Mouse (Mus musculus): ENCODE results near the gene Nup54. TPM values are rescaled to one million over a fixed set of nuclear protein-coding genes. Genes with fewer than 3 reads are reported as not detected.
A peak's percentile ranks its signal among the peaks of the same experiment; 100 is the strongest.

Gene Nup54
- polyA plus RNA-seq, 1 experiment from 2014 or later: 76.6 TPM

- H3K27ac ChIP-seq: no peak overlapping the region
- H3K4me3 ChIP-seq: no peak overlapping the region
- WGBS: 87% methylated on average over 7 of the region's 7 CpGs
- peaks cover 33% of the 10 kb centered on the region for H3K36me3 ChIP-seq
- no peaks in the 10 kb centered on the region for H3K9me3 ChIP-seq (replicated peaks)
- H3K27me3 ChIP-seq (ENCODE audit: low read depth, poor library complexity, severe bottlenecking): no peaks in the 10 kb centered on the region
- DNase-seq (ENCODE audit: low spot score): no peak
- H3K4me1 ChIP-seq: no peaks in the 10 kb centered on the region
Measured at GRCm38 (mm10) chr5:92442914-92443313, 7.9 kb upstream of the Nup54 start.

- Histone ChIP-seq H3K27ac (no peak overlapping the region), H3K9me3 (replicated peaks) (no peaks in the 10 kb centered on the region), H3K4me3 (no peak overlapping the region), H3K4me1 (no peaks in the 10 kb centered on the region), H3K36me3 (peaks cover 19% of the 10 kb centered on the region), H3K27me3 (ENCODE audit: low read depth, poor library complexity, severe bottlenecking) (no peaks in the 10 kb centered on the region)
- no peak for DNase-seq (ENCODE audit: low spot score)
- WGBS: 71% methylated on average over 5 of the region's 5 CpGs
Measured at GRCm38 (mm10) chr5:92441494-92441893, 6.5 kb upstream of the Nup54 start.

- 0 out of 2 replicates have a peak, but pooled peaks cover under 1% of the 10 kb centered on the region for H3K36me3 ChIP-seq
- H3K4me3 ChIP-seq: no peak overlapping the region
- DNase-seq (ENCODE audit: low spot score): no peak
- H3K27ac ChIP-seq: no peak overlapping the region
- H3K27me3 ChIP-seq (ENCODE audit: low read depth, poor library complexity, severe bottlenecking): no peaks in the 10 kb centered on the region
- 87% methylated on average over 8 of the region's 8 CpGs for WGBS
- H3K9me3 ChIP-seq (replicated peaks): no peaks in the 10 kb centered on the region
- H3K4me1 ChIP-seq: peaks cover 7% of the 10 kb centered on the region
Measured at GRCm38 (mm10) chr5:92438540-92438939, 3.5 kb upstream of the Nup54 start.

- no peak for DNase-seq (ENCODE audit: low spot score)
- under 1% methylated on average over 34 of the region's 39 CpGs for WGBS
Measured at GRCm38 (mm10) chr5:92434571-92434985, 441 bp downstream of the Nup54 start.

GRCm38 (mm10) chr5:92434070-92434469 is 949 bp downstream of the Nup54 start:
- under 1% methylated on average over 12 of the region's 12 CpGs for WGBS
- no peaks in the 10 kb centered on the region for H3K9me3 ChIP-seq (replicated peaks)
- H3K27me3 ChIP-seq (ENCODE audit: low read depth, poor library complexity, severe bottlenecking): no peaks in the 10 kb centered on the region
- peak overlapping the region; percentile 97 for H3K27ac ChIP-seq
- peak overlapping the region; percentile 99 for H3K4me3 ChIP-seq
- DNase-seq (ENCODE audit: low spot score): peak; percentile 37
- peaks cover 13% of the 10 kb centered on the region for H3K4me1 ChIP-seq
- H3K36me3 ChIP-seq: peaks cover 18% of the 10 kb centered on the region

More at GRCm38 (mm10) chr5:92434571-92434985, 441 bp downstream of the Nup54 start:
- no peaks in the 10 kb centered on the region for H3K27me3 ChIP-seq (ENCODE audit: low read depth, poor library complexity, severe bottlenecking)
- peaks cover 13% of the 10 kb centered on the region for H3K4me1 ChIP-seq
- H3K9me3 ChIP-seq (replicated peaks): no peaks in the 10 kb centered on the region
- peak overlapping the region; percentile 99 for H3K4me3 ChIP-seq
- H3K36me3 ChIP-seq: peaks cover 13% of the 10 kb centered on the region
- H3K27ac ChIP-seq: peak overlapping the region; percentile 97

GRCm38 (mm10) chr5:92431611-92432010 is 3.4 kb downstream of the Nup54 start:
- no peaks in the 10 kb centered on the region for H3K27me3 ChIP-seq (ENCODE audit: low read depth, poor library complexity, severe bottlenecking)
- H3K4me1 ChIP-seq: peaks cover 13% of the 10 kb centered on the region
- 88% methylated on average over 7 of the region's 7 CpGs for WGBS
- H3K27ac ChIP-seq: no peak overlapping the region
- no peak overlapping the region for H3K4me3 ChIP-seq
- H3K36me3 ChIP-seq: peaks cover 43% of the 10 kb centered on the region
- H3K9me3 ChIP-seq (replicated peaks): no peaks in the 10 kb centered on the region
- no peak for DNase-seq (ENCODE audit: low spot score)

GRCm38 (mm10) chr5:92430723-92431122 is 4.3 kb downstream of the Nup54 start:
- Histone ChIP-seq H3K9me3 (replicated peaks) (no peaks in the 10 kb centered on the region), H3K27ac (no peak overlapping the region), H3K36me3 (peaks cover 52% of the 10 kb centered on the region), H3K4me1 (peaks cover 13% of the 10 kb centered on the region), H3K27me3 (ENCODE audit: low read depth, poor library complexity, severe bottlenecking) (no peaks in the 10 kb centered on the region), H3K4me3 (no peak overlapping the region)
- 95% methylated on average over 5 of the region's 5 CpGs for WGBS
- no peak for DNase-seq (ENCODE audit: low spot score)

GRCm38 (mm10) chr5:92424126-92424525 is 10.9 kb downstream of the Nup54 start:
- Histone ChIP-seq H3K9me3 (replicated peaks) (no peaks in the 10 kb centered on the region), H3K27ac (no peak overlapping the region), H3K36me3 (peaks cover 99% of the 10 kb centered on the region), H3K4me3 (no peak overlapping the region), H3K4me1 (no peaks in the 10 kb centered on the region), H3K27me3 (ENCODE audit: low read depth, poor library complexity, severe bottlenecking) (no peaks in the 10 kb centered on the region)
- 94% methylated on average over 11 of the region's 11 CpGs for WGBS
- no peak for DNase-seq (ENCODE audit: low spot score)

GRCm38 (mm10) chr5:92413982-92414375 is 21.0 kb downstream of the Nup54 start:
- Histone ChIP-seq H3K27me3 (ENCODE audit: low read depth, poor library complexity, severe bottlenecking) (no peaks in the 10 kb centered on the region), H3K27ac (no peak overlapping the region), H3K36me3 (peaks cover 54% of the 10 kb centered on the region), H3K4me1 (no peaks in the 10 kb centered on the region), H3K9me3 (replicated peaks) (no peaks in the 10 kb centered on the region), H3K4me3 (no peak overlapping the region)
- no peak for DNase-seq (ENCODE audit: low spot score)
- WGBS: 89% methylated on average over 8 of the region's 8 CpGs

- Histone ChIP-seq H3K27ac (no peak overlapping the region), H3K36me3 (peaks cover 49% of the 10 kb centered on the region), H3K9me3 (replicated peaks) (no peaks in the 10 kb centered on the region), H3K27me3 (ENCODE audit: low read depth, poor library complexity, severe bottlenecking) (no peaks in the 10 kb centered on the region), H3K4me1 (no peaks in the 10 kb centered on the region), H3K4me3 (no peak overlapping the region)
- 89% methylated on average over 11 of the region's 11 CpGs for WGBS
- no peak for DNase-seq (ENCODE audit: low spot score)
Measured at GRCm38 (mm10) chr5:92413271-92413981, 21.6 kb downstream of the Nup54 start.

- Histone ChIP-seq H3K36me3 (peaks cover 30% of the 10 kb centered on the region), H3K4me3 (no peak overlapping the region), H3K4me1 (peaks cover 1% of the 10 kb centered on the region), H3K9me3 (replicated peaks) (no peaks in the 10 kb centered on the region), H3K27ac (no peak overlapping the region), H3K27me3 (ENCODE audit: low read depth, poor library complexity, severe bottlenecking) (no peaks in the 10 kb centered on the region)
- WGBS: 73% methylated on average over 7 of the region's 7 CpGs
- no peak for DNase-seq (ENCODE audit: low spot score)
Measured at GRCm38 (mm10) chr5:92411461-92412140, 23.4 kb downstream of the Nup54 start.

GRCm38 (mm10) chr5:92410486-92410885 is 24.5 kb downstream of the Nup54 start:
- Histone ChIP-seq H3K4me3 (no peak overlapping the region), H3K27me3 (ENCODE audit: low read depth, poor library complexity, severe bottlenecking) (no peaks in the 10 kb centered on the region), H3K36me3 (peaks cover 22% of the 10 kb centered on the region), H3K27ac (no peak overlapping the region), H3K9me3 (replicated peaks) (no peaks in the 10 kb centered on the region), H3K4me1 (peaks cover 8% of the 10 kb centered on the region)
- no peak for DNase-seq (ENCODE audit: low spot score)
- WGBS: 90% methylated on average over 5 of the region's 5 CpGs

- Histone ChIP-seq H3K36me3 (peaks cover 14% of the 10 kb centered on the region), H3K4me3 (no peak overlapping the region), H3K4me1 (peaks cover 18% of the 10 kb centered on the region), H3K27ac (0 out of 2 replicates have a peak overlapping the region, but pooled peaks have one; percentile 25), H3K9me3 (replicated peaks) (no peaks in the 10 kb centered on the region), H3K27me3 (ENCODE audit: low read depth, poor library complexity, severe bottlenecking) (no peaks in the 10 kb centered on the region)
- DNase-seq (ENCODE audit: low spot score): no peak
- WGBS: 81% methylated on average over 9 of the region's 9 CpGs
Measured at GRCm38 (mm10) chr5:92409361-92410155, 25.5 kb downstream of the Nup54 start.

Data from limb, embryonic 10.5 days (tissue).